Mouse (Mus musculus) embryo, embryonic 11 days (tissue): ENCODE results near the gene Gm4952.

Source experiments
- DNase-seq: peaks from one replicate; pipeline ENCODE4 v3.0.0-alpha.2; 2015

The Gm4952 gene

DNA sequence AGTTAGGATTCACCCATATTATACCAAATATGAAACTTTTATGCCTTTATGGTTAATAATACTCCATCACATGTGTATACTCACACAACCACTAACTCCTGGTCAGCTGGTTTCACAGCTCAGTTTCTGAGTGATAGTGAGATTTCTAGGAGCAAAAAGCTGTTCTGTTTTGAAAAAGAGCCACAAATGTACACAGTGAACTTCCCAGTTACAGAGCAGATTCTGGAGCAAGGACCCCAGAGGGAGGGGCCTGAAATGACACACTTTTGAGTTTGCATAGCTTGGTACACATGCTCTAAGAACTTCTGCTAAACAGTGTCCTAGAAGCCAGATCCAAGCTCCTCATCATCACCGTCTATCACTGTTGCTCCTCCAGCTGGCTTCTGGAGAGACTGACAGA, at the start of gene Gm4952:
Gene Gm4952, plus strand, starts transcription at position 301 of the 400 bp plus-strand sequence.
- DNase-seq, result no peak

DNA sequence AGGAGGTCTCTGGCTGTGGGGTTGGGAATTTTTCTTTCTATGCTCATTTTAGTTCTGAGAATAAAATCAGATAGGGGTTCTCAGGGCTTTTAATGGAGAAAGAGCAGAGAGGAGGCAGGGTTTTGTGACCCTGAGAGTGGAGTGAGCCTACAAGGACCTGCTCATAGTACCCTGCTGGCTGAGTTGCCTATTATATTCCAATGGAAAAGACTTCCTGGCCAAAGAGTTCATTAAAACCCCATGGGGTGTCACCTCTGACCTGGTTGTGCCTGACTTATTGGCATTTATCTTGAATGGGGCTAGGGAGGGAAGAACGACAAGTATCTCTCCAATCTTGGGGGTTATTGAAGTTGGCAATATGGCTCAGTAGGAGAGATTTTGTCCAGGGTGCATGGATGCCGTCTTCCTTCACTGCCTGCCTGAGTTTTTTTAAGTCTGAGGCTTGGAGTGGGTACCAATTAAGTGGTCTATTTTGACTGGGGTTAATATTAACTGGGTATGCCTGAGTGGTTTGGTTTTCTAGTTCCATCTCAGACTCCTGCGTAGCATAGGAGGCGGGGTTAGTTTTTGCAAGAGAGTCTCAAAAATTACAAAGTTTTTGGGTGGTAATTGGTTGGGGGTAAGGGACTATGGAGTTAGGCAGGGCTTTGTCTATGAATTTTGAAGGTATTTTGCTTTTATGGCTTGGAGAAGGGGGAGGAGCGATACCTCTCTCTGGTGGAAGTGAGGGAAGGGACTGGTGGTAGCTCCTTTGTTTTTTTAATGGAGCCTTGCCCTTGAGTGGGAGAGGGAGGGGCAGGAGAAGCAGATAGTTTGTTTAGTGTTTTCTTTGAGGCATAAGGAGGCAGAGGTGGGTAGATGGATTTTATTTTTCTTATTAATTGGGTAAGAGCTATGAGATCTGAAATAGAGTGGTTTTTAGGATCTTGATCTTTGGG, 49.5 kb upstream of the Gm4952 start:
- DNase-seq, result no peak

DNA sequence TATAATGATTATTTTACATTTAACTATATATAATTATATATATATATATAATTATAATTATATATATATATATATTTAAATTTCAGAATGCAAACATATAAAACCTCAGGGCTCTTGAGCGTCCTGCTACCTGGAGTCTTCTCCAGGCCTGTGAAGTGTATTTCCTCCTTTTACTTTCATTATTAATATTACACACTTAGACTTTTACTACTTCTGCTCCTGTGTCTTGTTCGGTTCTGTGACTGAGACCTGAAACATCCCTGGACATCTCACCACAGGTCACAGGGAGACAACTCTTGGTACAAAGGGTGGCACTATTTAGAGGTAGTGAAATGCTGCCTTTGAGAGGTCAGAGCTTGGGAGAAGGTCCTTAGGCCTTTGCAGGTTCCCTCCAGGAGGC, 43.5 kb upstream of the Gm4952 start:
- no peak for DNase-seq

DNA sequence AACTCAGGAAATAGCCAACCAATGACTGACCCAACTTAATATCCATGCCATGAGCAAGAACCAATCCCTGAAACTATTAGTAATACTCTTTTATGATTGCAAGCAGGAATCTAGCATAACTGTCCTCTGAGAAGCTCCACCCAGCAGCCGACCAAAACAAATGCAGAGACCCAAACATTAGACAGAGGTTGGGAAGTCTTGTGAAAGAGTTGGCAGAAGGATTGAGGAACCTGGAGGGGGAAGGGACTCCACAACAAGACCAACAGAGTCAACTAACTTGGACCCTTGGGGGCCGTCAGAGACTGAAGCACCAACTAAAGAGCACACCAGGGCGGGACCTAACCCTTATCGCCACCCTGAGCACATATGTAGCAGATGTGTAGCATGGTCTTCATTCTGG, 41.6 kb upstream of the Gm4952 start:
- no peak for DNase-seq

DNA sequence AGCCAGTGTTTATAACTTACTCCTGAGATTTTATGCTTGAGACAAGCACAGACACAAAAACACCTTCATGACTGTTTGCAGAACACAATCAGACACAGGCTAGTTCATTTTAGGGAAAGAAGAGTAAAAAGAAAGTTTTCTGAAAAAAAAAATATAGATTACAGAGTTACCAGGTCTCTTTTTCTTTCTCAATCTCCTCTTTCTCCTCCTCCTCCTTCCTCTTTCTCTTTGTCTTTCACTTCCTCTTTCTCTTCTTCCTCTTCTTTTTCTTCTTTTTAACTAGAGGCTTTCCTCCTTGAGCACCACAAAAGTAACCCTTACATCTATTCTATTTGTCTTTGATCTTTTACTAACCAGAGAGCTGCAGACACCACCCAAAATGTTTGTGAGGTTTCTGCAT, 35.6 kb upstream of the Gm4952 start:
- DNase-seq, result no peak

DNA sequence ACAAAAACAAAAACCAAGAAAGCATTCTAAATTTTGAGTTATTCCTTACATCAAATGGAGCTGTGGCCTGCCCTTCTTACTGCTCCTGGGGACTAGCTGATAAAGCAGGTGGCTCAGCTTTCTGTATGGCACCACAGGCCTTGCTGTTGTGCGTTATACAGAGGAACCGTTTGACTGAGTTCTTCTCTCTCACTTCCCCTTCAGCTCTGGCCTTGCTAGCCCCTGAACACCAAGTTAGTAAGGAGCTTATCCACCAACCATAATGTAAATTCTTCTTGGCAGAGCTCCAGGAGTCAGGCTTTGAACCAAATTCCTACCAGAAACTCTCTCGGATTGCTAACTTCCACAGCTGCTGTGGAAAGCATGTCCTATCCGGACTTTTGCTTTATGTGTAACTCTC, 32.8 kb upstream of the Gm4952 start:
- DNase-seq, result no peak

DNA sequence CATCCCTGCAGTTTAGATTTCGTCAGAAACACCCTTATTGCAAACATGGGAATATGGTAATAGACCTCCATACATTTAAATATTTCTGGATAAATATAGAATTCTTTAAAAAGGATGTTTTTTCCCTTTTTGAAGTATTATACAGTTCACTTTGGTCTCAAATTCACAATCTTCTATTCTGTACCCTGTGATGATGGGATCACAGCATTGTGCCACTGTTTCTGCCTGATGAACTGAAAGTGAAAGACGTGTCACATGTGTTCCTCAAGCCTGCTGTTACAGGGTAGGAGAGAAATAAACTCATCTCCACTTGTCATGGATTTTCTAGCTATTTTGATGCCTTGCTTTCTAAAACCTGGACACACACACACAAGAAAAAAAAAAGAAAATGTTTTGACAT, 28.9 kb upstream of the Gm4952 start:
- DNase-seq, result no peak

DNA sequence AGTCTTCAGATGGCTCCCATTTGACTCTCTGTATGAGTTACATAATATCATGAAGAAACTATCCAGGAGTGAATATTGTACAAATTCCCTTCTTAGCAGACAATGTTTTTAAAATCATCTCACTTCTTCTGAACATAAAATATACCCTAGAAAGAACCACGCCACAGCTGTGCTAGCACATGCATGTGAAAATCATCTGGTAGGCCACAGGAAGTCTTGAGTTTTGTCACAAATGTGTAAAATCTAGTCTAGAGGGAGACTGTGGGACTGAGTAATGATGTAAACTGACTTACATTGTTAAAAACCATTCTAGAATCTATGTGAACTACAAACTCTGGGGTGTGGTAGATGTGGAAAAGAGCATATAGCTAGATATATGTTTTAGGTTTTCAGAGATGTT, 28.1 kb upstream of the Gm4952 start:
- no peak for DNase-seq

DNA sequence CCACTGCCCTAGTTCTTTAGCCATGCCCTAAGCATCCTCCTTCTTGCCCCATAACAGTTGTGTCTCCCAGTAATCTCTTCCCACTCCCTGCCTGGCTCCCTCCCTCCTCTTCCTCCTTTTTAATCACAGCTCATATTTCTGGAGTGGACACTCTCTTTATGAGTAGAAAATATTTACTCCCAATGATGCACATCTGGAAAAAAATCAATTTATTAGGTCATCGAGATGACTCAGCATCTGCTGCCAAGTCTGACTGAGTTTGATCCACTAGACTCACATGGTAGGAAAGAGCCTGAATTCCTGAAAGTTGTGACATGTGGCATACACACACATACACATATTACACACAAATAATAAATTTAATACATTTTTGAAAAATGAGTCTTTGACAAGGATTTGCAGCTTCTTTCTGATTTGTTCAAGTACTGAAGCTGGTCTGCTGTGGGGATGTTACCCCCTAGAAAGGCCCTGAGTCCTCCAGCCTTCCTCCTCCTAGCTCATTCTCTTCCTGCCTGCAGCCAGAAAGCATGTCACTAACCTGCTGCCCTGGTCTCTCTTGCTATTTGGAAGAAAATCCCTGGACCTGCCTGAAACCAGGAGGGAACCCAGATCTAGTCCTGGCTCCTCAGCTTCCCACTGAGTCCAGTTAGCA, 27.0 kb upstream of the Gm4952 start:
- DNase-seq, result no peak

DNA sequence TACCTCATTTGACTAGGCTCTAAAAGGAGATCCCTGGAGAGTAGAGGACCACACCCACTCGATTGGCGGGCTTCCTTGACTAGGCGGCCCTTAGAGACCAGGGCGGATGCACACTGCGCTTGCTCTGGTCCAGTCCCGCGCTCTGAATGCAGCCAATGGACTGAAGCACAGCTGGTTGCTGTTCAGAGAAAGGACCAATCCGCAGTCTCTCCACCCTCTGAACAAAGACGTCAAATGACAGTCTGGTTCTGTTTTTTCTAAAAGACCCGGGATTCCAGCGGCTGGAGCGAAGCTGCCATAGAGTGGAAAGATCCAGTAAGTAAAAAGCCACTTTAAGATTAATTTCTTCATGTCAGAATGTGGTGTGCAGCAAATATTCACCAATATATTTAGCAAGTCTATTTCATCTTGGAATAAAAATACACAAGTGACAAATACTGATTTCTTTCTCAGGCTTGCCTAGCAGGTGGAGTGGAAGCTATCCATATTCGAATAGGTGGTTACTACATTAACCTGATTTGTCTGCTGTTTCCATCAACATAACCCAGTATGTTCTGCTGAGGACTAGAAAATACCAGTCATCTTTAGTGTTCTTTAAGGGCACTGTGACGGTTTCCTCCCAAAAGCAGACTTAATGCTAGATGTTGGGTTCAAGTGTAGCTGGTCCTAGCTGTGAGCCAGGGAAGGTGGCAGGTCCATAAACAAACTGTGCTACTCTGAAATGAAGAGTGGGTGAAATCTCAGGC, 26.3 kb upstream of the Gm4952 start:
- peak; percentile 91 for DNase-seq

DNA sequence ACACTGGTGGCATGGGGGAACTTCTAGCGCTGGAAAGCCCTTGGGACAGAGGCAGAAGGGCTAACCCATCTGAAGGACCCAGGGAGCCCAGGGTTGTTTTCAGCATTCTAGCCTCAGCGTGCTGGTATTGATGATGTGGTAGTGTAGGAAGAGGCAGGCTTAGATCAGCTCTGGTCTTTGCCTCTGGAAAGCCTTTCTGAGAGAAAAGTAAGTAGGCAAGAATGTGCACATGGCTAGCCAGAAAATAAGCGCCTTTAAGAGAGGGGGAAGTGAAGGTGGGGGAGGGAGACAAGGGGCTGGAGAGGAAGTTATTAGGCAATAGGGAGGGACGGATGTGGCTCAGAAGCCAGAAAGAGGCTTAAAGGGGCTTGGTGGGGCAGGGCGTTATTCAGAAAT, 25.8 kb upstream of the Gm4952 start:
- DNase-seq, result peak; percentile 4

DNA sequence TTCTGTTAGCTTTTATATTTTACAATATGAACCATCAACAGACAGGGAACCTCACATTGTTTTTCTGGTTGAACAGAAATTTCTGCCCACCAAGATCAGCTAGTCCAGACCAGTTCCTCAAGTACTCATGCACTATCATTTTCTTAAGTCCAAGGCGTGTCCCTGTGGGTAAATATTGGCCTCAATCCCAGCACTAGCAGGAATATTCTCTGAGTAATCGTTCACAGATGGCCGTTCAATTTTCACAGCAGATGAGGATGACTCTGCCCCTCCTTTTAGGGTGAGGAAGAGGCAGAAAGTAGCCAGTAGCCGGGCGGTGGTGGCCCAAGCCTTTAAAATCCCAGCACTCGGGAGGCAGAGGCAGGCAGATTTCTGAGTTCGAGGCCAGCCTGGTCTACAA, 24.7 kb upstream of the Gm4952 start:
- DNase-seq, result no peak

DNA sequence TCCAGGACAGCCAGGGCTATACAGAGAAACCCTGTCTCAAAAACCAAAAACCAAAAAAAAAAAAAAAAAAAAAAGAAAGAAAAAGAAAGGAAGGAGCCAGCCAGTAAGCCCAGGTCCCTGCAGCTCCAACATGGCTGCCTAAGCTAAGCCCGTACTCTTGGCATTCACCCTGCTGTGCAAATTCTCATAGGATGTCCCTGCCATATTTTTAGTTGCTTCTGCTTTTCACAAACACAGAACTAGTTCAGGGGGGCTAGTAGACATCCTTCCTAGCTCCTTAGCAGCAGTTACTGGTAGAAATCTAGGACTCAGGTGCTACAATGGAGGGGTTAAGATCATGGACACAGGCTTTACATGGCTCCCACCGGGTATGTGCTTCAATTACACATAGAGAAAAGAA, 24.3 kb upstream of the Gm4952 start:
- DNase-seq, result no peak

DNA sequence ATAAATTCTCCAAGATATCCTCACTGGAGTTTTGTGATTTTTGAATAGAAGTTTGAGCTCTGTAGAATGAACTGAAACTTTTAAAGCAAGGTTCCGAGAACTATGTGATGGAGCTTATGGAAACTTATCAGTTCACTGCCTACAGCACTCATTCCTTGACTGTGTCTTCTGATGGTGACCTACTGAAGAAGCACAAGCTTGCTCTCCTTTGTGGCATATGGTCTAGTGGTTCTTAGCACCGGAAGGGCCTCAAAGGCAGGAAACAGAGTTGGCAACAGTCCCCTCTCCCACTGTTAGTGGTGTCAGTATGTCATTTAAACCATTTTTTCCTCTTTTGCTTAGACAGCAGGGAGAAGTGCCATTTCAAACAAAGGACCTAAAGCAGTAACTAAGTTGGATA, 23.1 kb upstream of the Gm4952 start:
- DNase-seq, result no peak

DNA sequence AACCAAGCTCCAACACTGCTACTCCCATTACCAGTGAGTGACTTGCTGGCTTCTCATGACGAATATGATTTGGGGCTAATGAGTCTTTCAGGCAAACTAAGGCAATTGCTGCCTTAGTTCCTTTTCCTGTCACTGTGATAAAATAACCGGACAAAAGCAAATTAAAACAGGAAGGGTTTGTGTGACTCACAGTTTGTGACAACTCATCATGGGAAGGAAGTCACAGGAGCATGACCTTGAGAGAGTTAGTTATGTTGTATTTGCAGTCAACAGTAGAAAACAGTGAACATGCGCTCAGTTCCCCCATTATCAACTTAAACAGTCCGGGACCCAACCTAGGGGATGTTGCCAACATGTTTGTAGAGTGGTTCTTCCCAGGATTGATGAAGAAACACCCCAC, 14.5 kb upstream of the Gm4952 start:
- no peak for DNase-seq

DNA sequence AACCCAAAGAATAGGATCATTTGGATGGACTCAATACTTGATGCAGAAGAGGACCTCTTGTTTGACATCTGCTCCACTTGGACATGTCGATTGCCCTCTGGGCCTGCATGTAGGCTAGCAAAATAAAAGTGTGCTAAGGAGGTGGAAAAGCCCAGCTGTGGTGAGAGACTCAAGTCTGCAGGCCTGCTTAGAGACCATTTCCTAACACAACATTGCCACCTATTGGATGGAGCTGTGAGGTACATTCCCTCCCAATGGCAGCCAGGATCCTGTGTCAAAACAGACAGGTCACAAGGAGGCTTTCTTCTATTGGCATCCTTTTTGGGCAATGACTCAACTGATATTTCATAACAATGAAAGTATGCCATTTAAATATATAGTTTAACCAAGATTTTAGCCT, 7.9 kb upstream of the Gm4952 start:
- DNase-seq, result peak; percentile 80

DNA sequence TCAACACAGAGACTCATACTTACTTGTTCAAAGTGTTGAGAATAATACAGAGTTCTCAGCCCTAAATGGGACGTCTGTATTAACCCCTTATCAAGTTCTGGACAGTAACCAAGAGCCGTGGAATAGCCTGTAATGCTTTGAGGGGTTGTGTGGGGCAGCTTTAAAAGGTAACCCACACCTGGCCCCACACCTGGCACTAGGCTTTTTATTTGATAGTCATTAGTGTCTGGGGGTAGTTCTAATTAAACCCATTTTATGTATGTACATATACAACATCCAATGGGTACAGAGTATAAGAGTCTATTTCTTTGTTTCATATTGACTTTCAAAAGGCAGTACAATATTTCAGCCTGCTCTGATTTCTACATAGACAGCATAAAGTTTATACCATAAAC, 4.6 kb upstream of the Gm4952 start:
- no peak for DNase-seq

DNA sequence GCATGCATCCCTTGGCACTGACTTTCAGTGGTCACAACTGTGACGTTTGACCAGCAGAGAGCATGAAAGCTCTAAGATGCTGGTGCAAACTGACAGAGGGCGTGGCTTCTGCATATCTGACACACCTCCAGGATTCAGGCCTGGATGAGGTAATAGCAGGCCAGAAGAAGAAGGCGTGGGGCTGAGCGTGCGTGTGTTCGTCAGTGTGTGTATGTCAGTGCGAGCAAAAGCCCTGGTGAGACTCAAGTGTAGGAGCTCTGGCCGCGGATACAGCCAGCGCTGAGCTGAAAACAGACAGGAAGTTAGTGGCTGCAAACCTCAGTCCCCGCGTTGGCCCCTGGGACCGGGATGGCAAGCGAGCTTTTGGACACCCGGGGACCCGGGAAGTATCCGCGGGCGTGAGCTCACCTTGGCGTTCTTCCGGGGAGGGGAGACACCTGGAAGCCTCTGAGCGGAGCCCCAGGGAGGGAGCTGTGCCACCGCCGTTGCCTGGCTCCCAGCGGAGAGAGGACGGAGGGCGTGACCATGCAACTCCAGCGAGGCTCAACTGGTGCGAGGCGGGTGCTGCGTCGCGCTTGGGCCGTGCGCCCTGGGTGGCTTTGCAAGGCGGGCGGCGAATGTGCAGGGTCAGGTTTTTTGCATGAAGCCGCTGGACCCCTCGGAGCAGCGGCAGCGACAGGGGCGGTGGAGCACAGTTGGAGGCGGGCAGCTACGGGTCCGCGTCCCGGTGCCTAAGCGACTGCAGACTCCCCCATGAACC, 4.1 kb upstream of the Gm4952 start:
- DNase-seq, result peak; percentile 81

DNA sequence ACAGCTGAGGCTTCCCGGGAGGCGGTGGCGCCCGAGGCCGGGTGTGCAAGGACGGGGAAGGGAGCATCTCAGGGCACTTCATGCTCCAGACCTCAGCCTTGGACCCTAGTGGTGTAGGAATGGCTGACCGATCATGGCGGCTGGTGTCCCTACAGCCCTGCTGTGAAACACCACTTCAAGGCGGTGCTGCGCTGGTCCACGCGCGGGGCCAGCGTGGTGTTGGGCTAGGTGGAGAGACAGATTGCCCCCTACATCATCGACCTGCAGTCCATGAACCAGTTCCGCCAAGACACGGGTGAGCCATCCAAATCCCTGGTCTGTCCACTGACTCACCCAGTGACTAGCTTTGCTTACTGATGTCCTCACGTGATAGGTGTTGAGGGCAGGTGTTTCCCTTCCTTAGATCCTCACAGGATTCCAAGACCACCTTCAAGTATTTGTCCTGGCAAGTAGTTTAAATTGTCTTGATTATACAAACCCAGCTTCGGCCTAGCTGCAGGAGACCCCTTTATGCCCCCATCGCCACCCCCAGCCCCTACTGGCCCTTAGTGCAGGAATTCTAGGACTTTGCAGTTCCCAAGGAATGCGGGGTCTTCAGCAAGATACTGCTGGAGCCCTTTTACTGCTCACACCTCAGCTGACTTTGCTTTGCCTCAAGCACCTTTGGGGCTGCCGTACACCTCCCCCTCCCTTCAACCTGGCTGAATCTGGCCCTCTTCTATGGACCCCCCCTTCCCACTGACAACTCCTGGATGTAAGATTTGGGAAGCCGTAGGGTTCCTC, 3.3 kb upstream of the Gm4952 start:
- peak; percentile 37 for DNase-seq

DNA sequence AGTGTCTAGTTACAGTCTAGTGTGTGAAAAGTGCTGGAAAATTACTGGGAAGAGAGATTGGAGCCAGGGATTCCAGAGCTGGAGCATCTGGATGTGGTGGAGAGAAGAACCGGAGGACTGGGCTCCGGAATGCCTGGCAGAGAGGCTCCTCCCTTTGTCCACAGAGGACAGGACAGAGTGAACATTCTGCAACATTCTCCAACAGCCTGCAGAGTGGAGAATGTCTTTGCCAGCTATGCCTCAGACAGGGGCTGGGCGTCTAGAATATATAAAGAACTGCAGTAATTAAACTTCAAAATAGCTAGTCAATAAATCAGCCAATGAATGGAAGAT, 2.7 kb upstream of the Gm4952 start:
- DNase-seq, result no peak

DNA sequence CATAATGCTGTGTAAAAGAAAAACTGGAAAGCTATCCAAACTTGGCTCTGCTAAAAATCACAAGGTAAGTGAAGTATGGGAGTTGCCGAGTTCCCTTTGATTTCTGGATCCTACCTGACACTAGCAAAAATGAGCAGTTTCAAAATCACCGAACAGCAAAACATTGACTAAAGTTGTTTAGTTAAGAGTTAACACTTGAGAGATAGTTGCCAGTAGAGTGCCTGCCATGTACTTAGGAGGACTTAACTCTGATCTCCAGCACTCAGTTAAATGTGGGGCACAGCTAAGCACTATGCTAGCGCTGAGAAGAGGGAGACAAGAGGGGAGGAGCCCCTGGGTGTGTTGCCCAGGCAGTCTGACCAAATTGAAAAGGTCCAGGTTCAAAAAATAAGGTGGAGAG, 1.1 kb upstream of the Gm4952 start:
- no peak for DNase-seq
